Mouse (Mus musculus): Measurements from ENCODE around the gene Snd1. TPM values are rescaled to one million over a fixed set of nuclear protein-coding genes. Genes with fewer than 3 reads are reported as not detected.
A peak's percentile ranks its signal among the peaks of the same experiment; 100 is the strongest.

Snd1 gene
- polyA plus RNA-seq, 1 experiment from 2014 or later = 79.3 TPM

GRCm38 (mm10) chr6:28557728-28558127 is 82.8 kb downstream of the Snd1 start:
- TF ChIP-seq CTCF (IDR thresholded peaks at IDR 0.05; ENCODE audit: low read depth) = no peak
- H3K4me3 ChIP-seq (replicated peaks; ENCODE audit: low read depth, low read length) = no peak overlapping the region
- H3K4me1 ChIP-seq (replicated peaks; ENCODE audit: insufficient read depth, low read length) = no peaks in the 10 kb centered on the region; the same call in 1 of the 2 replicates
- no peaks in the 10 kb centered on the region for H3K36me3 ChIP-seq (ENCODE audit: insufficient read depth, low read length)
- DNase-seq (ENCODE audit: low spot score) = no peak
- H3K9ac ChIP-seq (ENCODE audit: low read depth, low read length) = no peak overlapping the region
- no peak overlapping the region for H3K4me2 ChIP-seq (ENCODE audit: low read length)
- WGBS = 68% methylated on average over 6 of the region's 6 CpGs
- no peak overlapping the region for H3K27ac ChIP-seq
- no peaks in the 10 kb centered on the region for H3K9me3 ChIP-seq (replicated peaks; ENCODE audit: low read length)
- no peak for ATAC-seq (replicated peaks; ENCODE audit: low FRiP score, low read depth)
- no peaks in the 10 kb centered on the region for H3K27me3 ChIP-seq (ENCODE audit: insufficient read depth, low read length)

GRCm38 (mm10) chr6:28559419-28559818 is 84.5 kb downstream of the Snd1 start:
- WGBS = 95% methylated on average over 2 of the region's 2 CpGs
- no peaks in the 10 kb centered on the region; the same call in 1 of the 2 replicates for H3K4me1 ChIP-seq (replicated peaks; ENCODE audit: insufficient read depth, low read length)
- ATAC-seq (replicated peaks; ENCODE audit: low FRiP score, low read depth) = no peak
- H3K27me3 ChIP-seq (ENCODE audit: insufficient read depth, low read length) = no peaks in the 10 kb centered on the region
- H3K9me3 ChIP-seq (replicated peaks; ENCODE audit: low read length) = no peaks in the 10 kb centered on the region
- no peak overlapping the region for H3K4me3 ChIP-seq (replicated peaks; ENCODE audit: low read depth, low read length)
- no peak for DNase-seq (ENCODE audit: low spot score)
- TF ChIP-seq CTCF (IDR thresholded peaks at IDR 0.05; ENCODE audit: low read depth) = no peak
- no peak overlapping the region for H3K9ac ChIP-seq (ENCODE audit: low read depth, low read length)
- H3K4me2 ChIP-seq (ENCODE audit: low read length) = no peak overlapping the region
- H3K27ac ChIP-seq = no peak overlapping the region
- H3K36me3 ChIP-seq (ENCODE audit: insufficient read depth, low read length) = no peaks in the 10 kb centered on the region

- Histone ChIP-seq H3K4me1 (replicated peaks; ENCODE audit: insufficient read depth, low read length) (no peaks in the 10 kb centered on the region; the same call in 1 of the 2 replicates), H3K4me2 (ENCODE audit: low read length) (no peak overlapping the region), H3K9me3 (replicated peaks; ENCODE audit: low read length) (no peaks in the 10 kb centered on the region), H3K27ac (no peak overlapping the region), H3K4me3 (replicated peaks; ENCODE audit: low read depth, low read length) (no peak overlapping the region), H3K27me3 (ENCODE audit: insufficient read depth, low read length) (no peaks in the 10 kb centered on the region), H3K9ac (ENCODE audit: low read depth, low read length) (no peak overlapping the region), H3K36me3 (ENCODE audit: insufficient read depth, low read length) (0 out of 2 replicates have a peak, but pooled peaks cover 2% of the 10 kb centered on the region)
- DNase-seq (ENCODE audit: low spot score) (no peak), ATAC-seq (replicated peaks; ENCODE audit: low FRiP score, low read depth) (no peak)
- 74% methylated on average over 5 of the region's 5 CpGs for WGBS
- no peak for TF ChIP-seq CTCF (IDR thresholded peaks at IDR 0.05; ENCODE audit: low read depth)
Observed at GRCm38 (mm10) chr6:28561291-28561995, 86.5 kb downstream of the Snd1 start.

- H3K4me2 ChIP-seq (ENCODE audit: low read length) = no peak overlapping the region
- no peak; the same call in 1 of the 2 replicates for ATAC-seq (replicated peaks; ENCODE audit: low FRiP score, low read depth)
- 57% methylated on average over 4 of the region's 4 CpGs for WGBS
Observed at GRCm38 (mm10) chr6:28562323-28563044, 87.5 kb downstream of the Snd1 start.

GRCm38 (mm10) chr6:28567978-28568377 is 93.0 kb downstream of the Snd1 start:
- ATAC-seq (replicated peaks; ENCODE audit: low FRiP score, low read depth) = no peak

More at GRCm38 (mm10) chr6:28562323-28563044, 87.5 kb downstream of the Snd1 start:
- no peak for DNase-seq (ENCODE audit: low spot score)
- H3K36me3 ChIP-seq (ENCODE audit: insufficient read depth, low read length) = 0 out of 2 replicates have a peak, but pooled peaks cover 2% of the 10 kb centered on the region
- no peaks in the 10 kb centered on the region; the same call in 1 of the 2 replicates for H3K4me1 ChIP-seq (replicated peaks; ENCODE audit: insufficient read depth, low read length)
- H3K9ac ChIP-seq (ENCODE audit: low read depth, low read length) = no peak overlapping the region
- TF ChIP-seq CTCF (IDR thresholded peaks at IDR 0.05; ENCODE audit: low read depth) = 0 out of 2 replicates have a peak, but pooled peaks have one; percentile 20
- H3K4me3 ChIP-seq (replicated peaks; ENCODE audit: low read depth, low read length) = no peak overlapping the region
- H3K27ac ChIP-seq = no peak overlapping the region
- no peaks in the 10 kb centered on the region for H3K9me3 ChIP-seq (replicated peaks; ENCODE audit: low read length)
- H3K27me3 ChIP-seq (ENCODE audit: insufficient read depth, low read length) = no peaks in the 10 kb centered on the region

GRCm38 (mm10) chr6:28571946-28572345 is 97.0 kb downstream of the Snd1 start:
- TF ChIP-seq CTCF (IDR thresholded peaks at IDR 0.05; ENCODE audit: low read depth) = no peak
- WGBS = 58% methylated on average over 2 of the region's 2 CpGs
- H3K4me1 ChIP-seq (replicated peaks; ENCODE audit: insufficient read depth, low read length) = peaks cover 7% of the 10 kb centered on the region
- no peak overlapping the region for H3K9ac ChIP-seq (ENCODE audit: low read depth, low read length)
- H3K27ac ChIP-seq = no peak overlapping the region
- H3K27me3 ChIP-seq (ENCODE audit: insufficient read depth, low read length) = no peaks in the 10 kb centered on the region
- DNase-seq (ENCODE audit: low spot score) (no peak), ATAC-seq (replicated peaks; ENCODE audit: low FRiP score, low read depth) (no peak)
- no peak overlapping the region for H3K4me3 ChIP-seq (replicated peaks; ENCODE audit: low read depth, low read length)
- no peak overlapping the region for H3K4me2 ChIP-seq (ENCODE audit: low read length)
- H3K9me3 ChIP-seq (replicated peaks; ENCODE audit: low read length) = no peaks in the 10 kb centered on the region
- no peaks in the 10 kb centered on the region for H3K36me3 ChIP-seq (ENCODE audit: insufficient read depth, low read length)

More at GRCm38 (mm10) chr6:28567978-28568377, 93.0 kb downstream of the Snd1 start:
- Histone ChIP-seq H3K4me3 (replicated peaks; ENCODE audit: low read depth, low read length) (no peak overlapping the region), H3K27ac (no peak overlapping the region), H3K27me3 (ENCODE audit: insufficient read depth, low read length) (no peaks in the 10 kb centered on the region), H3K4me2 (ENCODE audit: low read length) (no peak overlapping the region), H3K4me1 (replicated peaks; ENCODE audit: insufficient read depth, low read length) (peaks cover 4% of the 10 kb centered on the region; the same call in 1 of the 2 replicates), H3K9me3 (replicated peaks; ENCODE audit: low read length) (no peaks in the 10 kb centered on the region), H3K36me3 (ENCODE audit: insufficient read depth, low read length) (0 out of 2 replicates have a peak, but pooled peaks cover 2% of the 10 kb centered on the region), H3K9ac (ENCODE audit: low read depth, low read length) (no peak overlapping the region)
- WGBS = 89% methylated on average over 6 of the region's 6 CpGs
- no peak for DNase-seq (ENCODE audit: low spot score)
- TF ChIP-seq CTCF (IDR thresholded peaks at IDR 0.05; ENCODE audit: low read depth) = no peak

All from kidney, postnatal 0 days (tissue).